Mouse (Mus musculus) MEL-GATA-1-ER (cell line): ENCODE measurements around the gene Trim80.
"Not testable (repeated sequence)": the region's sequence is repeated elsewhere in the genome, so short reads cannot be mapped to it uniquely, and the experiment has no call there.

Experiments used
- DNase-seq: peaks from one replicate; pipeline ENCODE4 v3.0.0-alpha.2; 2012; ENCODE audit warnings: low read depth; ENCODE audit errors: extremely low read depth

The Trim80 gene

DNA sequence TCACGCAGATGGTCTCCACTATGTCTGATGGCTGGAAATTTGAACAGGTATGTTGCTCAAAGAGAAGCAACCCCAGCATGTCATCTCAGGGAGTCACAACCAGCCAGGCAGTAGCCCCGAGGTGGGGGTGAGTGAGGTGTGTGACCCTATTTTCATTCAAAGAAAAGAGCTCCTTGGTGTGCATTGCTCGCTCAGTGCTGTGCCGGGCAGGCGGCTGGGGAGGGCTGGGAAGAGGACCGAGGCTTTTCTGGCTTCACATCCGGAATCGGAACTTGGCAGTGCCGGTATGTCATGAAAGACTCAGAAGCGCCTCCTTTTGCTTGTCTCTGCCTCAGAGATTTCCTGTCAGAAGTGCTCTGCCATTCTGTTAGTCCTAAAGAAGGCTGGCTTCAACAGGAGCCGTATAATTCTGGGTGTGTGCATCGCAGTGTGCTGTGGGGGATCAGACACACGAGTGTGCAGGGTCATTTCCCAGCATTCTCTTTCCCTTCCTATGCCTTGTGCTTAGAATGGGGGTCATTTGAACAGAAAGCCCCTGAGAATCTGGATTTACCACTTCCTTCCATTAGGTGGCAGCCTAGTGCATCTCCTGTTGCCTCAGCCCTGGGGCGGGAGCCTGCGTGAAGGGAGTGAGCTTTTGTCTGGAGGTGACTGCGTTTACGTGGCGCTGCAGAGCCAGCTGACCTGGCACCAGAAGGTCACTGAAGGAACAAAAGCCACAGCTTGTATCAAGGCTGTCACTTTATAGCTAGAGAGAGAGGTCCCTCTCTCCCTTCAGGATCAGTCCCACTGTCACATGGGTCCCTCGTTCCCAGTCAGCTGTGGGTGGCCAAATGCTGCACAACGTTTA, 12.6 kb upstream of the Trim80 start:
- no peak for DNase-seq

DNA sequence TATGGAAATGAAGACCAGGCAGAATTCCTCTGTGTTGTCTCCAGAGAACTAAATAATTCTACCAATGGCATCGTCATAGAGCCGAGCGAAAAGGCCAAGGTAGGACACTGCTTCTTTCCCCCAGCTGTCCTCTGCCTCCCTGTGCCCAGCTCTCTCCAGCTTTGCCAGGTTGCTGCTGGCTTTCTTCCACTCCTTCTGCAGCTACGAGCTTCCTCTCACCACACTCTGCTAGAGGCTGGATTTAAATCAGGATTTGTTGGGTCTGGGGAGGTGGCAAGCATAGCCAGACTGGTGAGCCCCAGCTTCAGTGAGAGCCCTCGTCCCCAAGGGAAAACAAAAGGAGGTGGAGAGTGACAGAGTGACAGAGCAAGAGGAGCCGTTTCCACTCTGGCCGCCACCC, 11.0 kb upstream of the Trim80 start:
- DNase-seq, result no peak

DNA sequence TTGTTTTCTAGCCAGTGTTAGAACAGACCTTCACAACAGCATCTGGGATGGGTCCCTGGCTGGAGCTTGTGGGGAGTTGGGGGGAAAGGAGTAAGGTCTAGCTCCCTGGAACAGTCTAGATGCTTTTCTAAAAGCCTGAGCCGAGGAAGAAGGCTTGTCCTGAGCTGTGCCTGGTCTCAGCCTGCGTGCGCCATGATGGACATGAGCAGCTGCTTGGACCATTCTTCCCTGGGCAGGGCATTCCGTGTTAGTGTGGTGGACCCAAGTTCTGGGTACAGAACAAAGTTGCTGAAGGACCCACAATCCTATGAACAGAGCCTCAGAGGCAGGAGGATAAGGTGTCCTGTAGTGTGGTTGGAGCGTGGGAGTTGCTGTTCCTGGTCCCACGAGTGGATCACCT, 9.8 kb upstream of the Trim80 start:
- no peak for DNase-seq

DNA sequence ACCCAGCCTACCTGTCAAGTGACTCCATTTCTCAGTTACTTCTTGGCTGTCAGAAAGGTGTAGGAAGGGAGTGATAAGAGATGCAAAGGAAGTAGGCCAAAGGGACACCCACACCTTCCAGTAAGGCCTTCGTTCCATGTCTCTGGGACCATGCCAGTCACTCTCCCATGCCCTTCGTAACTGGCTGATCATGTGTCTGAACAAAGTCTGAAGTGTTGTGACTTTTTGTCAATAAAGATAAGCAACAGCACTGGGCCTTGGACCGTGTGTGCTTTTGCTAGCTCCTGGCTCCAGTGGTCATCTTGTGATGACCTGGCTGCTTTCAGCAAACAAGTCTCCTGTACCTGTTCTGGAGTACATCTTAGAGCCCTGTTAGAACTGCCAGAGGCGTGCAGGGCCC, 7.5 kb upstream of the Trim80 start:
- DNase-seq, result no peak

DNA sequence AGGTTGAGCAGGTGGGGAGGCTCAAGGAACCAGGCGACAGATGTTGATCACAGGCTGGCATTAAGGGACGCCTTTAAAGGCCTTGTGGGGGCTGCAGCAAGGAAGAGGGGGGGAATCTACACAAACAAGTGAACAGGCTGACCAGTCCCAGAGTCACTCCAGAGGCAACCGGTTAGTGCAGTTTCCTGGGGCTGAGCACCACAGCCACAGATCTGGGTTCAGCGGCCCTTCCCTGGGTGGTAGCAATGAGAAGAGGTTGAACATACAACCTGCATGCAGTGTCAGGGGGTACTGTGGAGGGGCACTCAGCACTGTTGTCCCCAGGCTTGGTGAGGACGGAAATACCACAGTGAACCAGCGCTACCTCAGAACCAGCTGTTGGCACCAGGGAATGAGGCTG, 7.0 kb upstream of the Trim80 start:
- DNase-seq, result no peak

DNA sequence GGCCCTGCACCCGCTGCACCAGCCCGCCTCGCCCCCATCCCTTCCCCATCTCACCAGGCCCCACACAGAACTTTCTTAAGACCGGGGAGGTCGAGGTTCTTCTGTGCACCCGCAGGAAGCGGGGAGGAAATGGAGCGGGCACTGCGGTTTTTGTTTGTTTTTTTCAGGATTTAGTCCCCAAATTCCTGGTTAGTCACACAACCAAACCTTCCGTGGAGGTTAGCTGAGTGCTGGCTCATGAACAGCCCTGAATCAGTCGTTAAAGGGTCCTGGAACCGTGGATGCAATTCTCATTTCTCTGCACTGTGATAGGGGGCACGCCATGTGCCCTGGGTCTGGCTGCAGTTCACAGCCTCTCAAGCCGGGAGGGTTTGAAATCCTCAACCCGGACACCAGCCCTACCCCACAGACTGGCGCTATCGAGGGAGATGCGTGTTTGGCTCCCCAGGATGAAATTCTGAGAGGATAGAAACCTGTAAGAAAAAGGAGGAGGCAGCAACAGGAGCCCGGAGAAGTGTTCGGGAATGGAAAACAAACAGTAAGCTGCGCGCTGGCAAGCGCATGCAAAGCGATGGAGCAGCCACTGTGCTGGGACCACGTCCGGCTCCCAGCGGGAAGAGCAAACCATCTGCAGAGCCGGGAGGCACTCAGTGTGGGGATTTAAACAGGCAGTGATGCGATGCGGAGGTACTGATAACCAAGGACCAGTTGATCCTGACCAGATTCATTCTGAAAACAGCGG, 4.6 kb upstream of the Trim80 start:
- no peak for DNase-seq

DNA sequence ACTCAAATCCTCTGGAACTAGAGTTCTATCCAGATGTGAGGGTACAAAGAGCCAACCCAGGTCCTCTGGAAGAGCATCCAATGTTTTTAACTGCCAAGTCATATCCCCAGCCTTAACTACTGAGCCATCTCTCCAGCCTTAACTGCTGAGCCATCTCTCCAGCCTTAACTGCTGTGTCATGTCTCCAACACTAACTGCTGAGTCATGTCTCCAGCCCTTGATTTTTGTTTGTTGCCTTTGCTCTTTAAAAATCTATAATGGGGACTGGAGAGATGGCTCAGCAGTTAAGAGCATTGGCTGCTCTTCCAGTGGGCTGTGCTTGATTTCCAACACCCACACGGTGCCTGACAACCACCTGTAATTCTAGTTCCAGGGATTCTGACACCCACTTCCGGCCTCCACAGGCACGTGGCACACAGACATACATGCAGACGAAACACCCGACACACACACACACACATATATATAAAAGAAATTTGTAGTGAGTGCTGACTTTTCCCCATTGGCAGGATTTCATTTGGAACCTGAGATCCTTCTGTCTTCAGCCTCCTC, 2.7 kb upstream of the Trim80 start:
- no peak for DNase-seq

DNA sequence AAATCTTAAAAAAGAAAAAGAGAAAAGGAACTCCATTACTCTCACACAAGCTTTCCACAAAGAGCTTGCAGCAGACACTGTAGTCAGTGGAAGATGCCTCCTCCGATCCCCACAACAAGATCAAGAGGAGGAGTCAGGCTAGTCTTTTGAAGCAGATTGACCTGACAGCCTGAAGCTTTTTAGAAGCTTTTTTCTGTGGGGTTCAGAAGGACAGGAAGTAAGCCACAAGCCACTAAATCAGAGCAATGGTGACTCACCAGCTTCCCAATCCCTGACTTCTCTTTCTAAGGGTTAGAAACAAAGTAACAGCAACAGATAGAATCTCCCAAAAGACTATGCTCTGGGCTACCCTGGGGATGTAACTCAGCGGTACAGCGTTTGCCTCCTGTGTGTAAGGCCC, 1.0 kb upstream of the Trim80 start:
- no peak for DNase-seq

DNA sequence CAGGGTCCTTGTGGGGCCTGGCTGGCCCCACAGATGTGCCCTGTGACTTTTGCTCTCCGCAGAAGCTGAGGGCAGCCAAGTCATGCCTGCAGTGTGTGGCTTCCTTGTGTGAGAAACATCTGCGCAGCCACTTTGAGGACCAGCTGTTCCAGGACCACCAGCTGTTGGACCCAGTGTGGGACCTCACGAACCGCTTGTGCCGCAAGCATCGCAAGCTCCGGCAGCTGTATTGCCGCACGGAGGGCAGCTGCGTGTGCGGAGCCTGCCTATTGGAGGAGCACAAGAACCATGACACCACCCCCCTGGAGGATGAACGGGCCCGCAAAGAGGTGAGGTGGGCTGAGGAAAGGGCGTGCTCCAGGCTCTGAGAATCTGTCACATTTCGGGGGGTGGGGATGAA, 1.1 kb downstream of the Trim80 start:
- DNase-seq, result no peak

DNA sequence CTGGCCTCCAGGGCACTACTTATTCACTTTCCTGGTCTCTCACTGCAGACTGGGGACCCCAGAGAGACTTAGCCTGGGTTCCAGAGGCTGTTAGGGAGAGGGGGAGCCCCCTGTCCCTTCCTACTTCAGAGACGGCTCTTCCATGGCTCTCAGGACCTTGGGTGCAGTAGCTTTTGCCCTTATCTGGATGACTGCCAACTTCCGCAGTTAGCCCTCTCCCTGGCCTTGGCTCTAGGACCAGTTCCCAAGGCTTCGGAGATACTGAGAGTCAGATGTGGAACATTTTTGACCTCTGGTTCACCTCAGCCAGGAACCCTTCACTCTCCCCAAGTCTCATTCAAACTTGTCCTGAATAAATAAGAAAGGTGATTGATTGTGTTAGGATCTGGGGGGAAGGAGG, 6.6 kb downstream of the Trim80 start:
- DNase-seq, result no peak

DNA sequence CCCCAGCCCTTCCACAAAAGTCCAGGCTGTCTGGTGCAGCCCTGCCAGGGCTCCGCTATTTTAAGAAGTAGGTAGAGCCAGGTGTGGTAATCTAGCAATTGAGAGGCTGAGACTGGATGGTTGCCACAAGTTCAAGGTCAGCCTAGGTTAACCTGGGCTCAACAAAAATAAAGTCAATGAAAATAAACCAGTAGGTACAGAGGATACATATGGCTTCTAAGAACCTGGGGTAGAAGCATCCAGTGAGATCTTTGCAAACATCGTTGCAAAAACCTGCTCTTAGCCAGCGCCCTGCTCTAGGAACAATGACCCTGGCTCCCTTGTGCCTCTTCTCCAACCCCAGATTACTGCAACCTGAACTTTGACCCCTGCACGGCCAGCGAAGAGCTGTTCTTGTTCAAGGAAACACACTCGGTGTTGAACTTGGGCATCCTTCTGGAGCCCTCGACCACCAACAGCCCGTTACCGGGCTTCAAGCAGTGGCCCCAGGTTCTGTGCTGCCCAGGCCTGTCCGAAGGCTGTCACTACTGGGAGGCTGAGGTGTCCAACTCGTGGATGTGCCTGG, 7.1 kb downstream of the Trim80 start:
- DNase-seq, result no peak

DNA sequence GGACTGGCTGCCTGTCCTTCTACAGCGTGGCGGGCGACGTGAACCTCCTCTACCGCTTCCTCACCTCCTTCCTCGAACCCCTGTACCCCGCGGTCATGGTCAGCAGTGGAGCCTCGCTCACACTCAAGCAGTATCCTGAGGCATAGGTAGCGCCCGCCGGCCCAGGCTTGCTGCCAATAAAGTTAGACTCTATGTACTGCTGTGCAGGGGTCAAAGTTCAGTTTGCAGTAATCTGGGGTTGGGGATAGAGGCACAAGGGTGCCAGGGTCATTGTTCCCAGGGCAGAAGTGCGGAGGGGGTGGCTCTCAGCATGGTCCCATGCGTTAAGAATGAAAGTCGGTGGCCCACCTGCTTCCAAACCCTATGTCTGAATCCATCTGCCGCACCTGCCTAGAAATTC, 7.7 kb downstream of the Trim80 start:
- no peak for DNase-seq

DNA sequence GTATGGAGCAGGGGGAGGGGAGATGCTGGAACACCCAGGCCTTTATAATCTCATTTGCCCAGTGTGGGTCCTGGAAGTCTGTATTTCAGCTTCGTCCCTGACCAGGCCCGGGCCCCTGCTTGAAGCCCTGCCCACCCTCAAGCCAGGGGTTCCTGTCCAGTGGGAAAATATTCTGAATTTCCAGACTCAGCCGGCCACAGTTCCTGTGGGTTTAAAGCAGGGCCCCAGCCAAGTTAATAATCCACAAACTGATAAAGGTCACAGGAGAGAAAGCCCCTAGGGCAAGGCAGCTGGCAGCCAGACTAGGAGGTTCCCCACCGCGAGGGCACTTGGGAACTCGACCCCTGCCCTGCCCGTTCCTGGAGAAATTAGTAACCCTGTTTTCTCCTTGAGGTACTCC, 8.7 kb downstream of the Trim80 start:
- DNase-seq, result no peak

DNA sequence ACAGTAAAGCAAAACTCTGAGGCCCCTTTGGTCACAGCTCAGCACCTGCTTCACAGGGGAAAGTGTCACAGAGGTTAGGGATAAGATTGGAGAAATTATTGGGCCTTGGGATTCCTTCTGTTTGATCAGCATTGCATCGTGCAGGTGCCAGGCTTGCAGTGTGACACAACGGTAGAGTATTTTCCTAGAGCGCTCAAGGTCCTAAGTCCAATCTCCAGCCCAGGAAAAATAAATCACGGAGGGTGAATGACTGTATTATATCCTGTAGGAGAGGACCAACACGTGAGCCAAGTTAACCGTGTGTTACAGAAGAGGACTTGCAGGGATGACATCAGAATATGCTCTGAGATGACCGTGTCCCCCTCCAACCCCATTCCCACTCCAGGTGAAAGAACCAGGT, 9.8 kb downstream of the Trim80 start:
- DNase-seq, result no peak

DNA sequence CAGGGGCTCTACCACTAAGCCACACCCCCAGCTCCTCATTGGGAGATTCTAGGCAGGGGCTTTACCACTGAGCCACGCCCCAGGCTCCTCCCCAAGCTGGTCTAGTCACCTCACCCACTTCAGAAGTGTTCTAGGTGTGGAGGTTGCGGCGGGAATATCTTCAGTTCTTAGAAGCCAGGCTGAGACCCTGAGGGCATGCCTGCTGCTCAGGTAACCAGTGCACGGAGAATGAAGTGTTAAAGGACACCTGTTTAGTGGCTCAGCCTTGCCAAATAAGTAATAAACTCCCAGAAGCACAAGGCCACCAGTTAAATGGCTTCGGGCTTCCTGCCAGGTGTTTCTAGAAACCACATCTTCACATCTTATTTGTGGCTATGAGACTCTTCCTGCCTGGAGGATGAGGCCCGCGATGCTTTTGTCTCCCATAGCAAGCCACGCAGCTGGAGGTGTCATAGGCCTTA, 11.5 kb downstream of the Trim80 start:
- DNase-seq, result no peak

DNA sequence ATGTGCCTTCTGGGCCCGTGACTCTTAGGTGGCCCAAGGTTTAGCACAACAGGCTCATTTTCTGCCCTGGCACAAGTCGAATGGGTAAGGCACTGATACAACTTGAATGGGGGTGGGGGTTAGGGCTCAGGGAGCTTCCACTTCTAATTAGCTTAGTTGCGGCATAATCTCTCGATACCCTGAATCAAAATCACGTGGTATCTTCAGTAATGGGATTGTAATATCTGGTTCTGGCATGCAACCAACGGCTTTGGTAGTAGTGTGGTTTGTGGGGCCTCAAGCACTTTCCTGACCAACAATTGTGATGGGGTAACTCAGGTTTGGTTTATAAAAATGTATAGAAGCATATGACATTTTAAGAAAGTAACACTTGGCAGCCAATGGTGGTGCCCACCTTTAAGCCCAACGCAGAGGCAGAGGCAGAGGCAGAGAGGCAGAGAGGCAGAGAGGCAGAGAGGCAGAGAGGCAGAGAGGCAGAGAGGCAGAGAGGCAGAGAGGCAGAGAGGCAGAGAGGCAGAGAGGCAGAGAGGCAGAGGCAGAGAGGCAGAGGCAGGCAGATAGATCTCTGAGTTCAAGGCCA, 12.0 kb downstream of the Trim80 start:
- DNase-seq, result no peak

DNA sequence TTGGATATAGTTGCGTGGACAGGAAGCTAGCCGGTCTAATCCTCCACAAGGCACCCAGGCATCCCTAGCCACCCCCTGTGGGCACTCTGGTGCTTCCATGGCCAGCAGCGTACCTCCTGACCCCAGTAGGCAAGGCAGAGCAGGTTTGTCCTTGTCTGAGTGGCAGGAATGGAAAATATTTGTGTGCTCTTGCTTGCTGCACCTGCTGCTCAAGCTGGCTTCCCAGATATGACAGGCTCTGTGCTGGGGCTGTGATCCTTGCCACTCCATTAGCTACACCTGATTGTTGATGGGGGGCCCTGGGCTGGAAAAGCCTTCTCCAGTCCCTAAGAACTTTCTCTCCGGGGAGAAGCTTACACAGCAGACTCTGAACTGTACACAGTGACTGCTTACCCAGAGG, 13.0 kb downstream of the Trim80 start:
- DNase-seq, result no peak

DNA sequence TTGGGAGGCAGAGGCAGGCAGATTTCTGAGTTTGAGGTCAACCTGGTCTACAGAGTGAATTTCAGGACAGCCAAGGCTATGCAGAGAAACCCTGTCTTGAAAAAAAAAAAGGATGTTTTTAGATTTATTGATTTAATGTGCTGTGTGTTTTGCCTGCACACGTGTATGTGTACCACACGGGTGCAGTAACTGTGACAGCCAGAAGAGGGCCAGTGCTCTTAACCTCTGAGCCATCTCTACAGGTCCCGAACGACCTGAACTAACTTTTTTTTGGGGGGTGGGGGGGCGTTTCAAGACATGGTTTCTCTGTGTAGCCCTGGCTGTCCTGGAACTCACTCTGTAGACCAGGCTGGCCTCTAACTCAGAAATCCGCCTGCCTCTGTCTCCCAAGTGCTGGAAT, 14.5 kb downstream of the Trim80 start:
- DNase-seq, result not testable (repeated sequence)

DNA sequence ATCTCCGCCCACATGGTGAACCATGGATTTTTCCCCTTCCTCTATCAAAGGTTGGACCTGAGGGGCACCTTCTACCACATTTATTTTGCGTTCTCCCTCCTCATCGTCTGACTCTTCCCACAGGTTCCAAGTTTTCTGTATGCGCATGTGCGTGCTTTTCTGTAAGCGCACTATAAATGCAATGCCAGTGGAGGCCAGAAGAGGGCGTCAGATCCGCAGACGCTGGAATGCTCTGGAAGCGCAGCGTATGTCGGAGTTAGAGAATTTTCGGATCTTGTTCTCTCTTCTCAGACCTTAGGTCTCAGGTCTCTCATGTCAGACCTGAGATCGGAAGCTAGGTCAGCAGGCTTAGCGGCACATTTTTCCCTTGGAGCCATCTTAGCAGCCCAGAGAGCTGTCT, 15.3 kb downstream of the Trim80 start:
- no peak for DNase-seq

DNA sequence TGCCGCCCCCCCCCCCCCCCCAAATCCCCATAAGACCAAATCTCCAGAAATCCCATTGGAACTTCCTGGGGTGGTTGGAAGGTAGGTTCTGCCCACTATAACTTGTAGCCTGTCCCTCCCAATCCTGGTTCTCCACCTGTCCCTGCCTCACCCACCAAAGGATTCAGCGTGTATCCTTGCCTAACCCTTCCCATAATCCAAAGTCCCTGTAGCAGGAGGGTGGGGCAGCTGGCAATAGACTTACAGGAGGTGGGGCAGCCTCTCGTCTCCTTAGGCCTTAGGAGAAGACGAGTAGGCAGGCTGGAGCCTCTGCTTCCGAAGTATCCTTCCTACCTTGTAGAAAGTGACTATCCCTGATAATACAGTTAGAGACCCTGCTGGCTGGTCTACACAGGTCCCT, 15.8 kb downstream of the Trim80 start:
- no peak for DNase-seq

DNA sequence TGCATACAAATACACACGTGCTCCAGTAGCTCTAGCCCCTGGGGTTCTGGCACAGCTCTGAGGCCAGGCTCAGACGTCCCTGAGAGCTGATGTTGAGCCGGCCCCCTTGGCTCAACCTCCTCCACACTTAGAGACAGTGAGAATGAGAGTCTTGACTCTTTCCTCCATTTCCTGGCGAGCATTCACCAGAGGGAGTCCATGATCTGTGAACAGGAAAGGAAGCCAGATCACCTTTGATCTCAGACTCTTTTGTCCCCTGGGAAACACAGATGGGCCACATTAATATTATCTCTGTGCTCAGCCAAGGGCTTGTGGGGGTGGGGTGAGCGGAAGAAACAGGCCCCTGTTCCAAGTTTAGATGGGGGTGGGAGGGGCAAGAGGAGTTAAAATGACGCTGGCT, 17.1 kb downstream of the Trim80 start:
- DNase-seq, result no peak

DNA sequence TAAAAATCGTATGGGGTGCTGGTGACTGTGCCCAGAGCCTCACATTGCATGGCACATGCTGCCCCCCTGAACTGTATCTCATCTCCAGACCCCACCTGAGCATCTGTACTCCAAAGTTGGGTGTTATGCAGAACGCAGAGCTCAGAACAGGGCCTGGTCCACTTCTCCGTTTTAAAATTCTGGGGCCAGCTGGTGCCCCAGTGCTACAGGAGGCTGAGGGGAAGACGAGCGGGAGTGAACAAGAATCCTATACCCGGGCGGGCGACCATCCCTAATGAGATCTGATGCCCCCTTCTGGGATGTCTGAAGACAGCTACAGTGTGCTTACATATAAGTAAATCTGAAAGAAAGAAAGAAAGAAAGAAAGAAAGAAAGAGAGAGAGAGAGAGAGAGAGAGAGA, 20.6 kb downstream of the Trim80 start:
- no peak for DNase-seq
